Mouse (Mus musculus) G1E-ER4 (cell line): Measurements from ENCODE around the gene Cnppd1. TPM values are rescaled to one million over a fixed set of nuclear protein-coding genes. Genes with fewer than 3 reads are reported as not detected.

Experiments
- GATA1 ChIP-seq: IDR thresholded peaks from one replicate; pipeline ENCODE4 v1.8.0; 2012; ENCODE audit warnings: low read length, inconsistent platforms
- polyA plus RNA-seq: library from polyadenylated mRNA; stranded (reverse); fragments of >175 nt; gene quantifications from 2 replicates; pipeline ENCODE4 v1.2.3, GENCODE M21; 2012

The Cnppd1 gene
- 92.2 and 100 TPM in 2 replicates for polyA plus RNA-seq

DNA sequence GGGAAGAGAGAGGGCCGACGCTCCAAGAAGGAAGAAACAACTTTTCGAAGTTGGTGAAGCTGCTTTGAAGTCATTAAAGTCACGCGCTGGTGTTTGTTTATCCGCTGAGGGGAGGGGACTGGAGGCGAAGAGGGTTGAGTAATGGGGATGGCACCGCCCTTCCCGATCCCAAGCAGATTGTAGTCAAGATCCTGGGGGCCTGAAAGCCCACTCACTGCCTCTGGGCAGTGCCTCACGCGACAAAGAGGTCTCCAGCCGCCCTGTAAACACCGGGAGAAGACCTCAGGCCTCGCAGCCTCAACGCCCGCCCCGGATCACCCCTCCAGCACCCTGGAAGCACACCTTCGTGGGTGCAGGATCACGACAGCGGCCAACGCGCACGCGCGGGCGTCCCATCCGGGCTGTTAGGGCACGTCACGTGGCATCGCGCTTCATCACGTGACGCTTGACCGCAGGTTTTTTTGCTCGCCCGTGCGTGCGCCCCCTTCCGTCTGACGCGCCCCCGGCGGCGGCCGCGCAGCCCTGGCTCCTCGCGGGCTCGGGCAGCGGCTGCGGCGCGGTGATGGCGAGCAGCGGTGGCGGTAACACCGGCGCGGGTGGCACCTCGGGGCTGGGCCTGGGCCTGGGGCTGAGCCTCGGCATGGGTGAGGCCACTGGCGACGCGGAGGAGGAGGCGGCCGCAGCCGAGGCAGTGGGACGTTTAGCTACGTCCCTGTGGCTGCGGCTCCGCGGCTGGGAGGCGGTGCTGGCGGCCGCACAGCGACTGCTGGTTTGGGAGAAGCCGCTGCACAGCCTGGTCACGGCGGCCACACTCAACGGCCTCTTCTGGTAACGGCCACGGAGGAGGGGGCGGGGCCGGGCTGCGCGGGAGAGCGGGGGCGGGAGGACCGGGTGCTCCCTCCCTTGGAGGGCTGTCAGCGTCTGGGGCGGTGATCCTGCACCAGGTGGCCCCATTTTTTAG, at the start of gene Cnppd1, which contains the start of gene Retreg2:
Cnppd1 (minus strand) TSS at position 411 of the 961 bp plus-strand sequence.
Retreg2 (plus strand) TSS at position 478 of the 961 bp plus-strand sequence.
- no peak for TF ChIP-seq GATA1

DNA sequence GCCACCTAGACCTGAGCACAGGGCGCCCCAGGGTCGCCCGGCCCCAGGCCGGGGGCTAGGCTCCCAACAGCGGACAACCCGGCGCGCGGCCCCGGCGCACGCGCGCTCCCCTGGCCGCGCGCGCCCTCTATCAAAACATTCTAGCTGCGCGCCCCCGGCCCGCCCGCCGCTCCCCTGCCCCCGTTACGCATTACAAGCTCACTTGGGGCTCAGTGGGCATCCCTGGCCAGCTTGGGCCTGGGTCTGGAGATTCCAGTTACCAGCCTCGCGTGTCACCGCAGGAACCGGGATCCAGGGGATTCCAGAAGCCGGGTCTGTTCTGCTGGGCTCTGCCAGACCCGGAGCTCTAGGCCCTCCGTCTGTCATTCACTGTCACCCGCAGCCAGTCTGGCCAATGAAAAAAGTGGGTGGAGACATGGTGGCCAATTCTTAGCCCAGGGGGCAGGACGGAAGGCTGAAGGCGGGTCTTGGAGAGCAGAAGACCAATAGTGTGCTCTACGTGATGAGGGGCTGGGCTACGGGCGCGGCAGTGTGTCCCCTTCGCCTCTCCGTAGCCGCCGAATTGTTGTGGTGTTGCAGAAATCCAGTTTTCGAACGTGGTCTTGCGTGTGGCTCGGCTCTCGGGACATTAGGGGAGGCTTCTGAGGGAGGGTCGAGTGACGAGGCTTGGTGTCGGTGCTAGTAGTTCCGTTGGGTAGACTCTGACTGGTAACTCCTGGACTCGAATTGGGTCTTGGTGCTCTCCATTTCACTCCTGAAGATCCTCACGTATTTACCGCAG, 49.3 kb upstream of the Cnppd1 start, which contains the start of the genes Ankzf1 and Atg9a:
Ankzf1 (plus strand) TSS at position 530 of the 781 bp plus-strand sequence.
Atg9a (minus strand) TSS at position 575 of the 781 bp plus-strand sequence.
- no peak for TF ChIP-seq GATA1

DNA sequence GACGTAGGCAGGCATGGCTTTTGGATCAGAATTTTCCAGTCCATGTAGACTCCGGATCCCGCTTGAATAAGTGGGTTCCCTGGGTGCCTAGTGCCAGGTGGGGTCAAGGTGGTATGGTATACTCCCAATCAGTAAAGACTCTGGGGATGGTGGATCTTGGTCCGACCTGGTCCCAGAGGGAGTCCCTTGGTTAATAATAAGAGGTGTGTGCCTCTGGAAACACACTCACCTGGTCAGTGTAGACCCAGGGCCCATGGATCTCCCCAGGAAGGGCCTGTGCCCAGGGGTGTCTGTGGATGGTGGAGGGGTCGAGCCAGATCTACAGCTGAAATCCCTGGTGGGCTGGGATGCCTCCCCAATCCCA, 48.7 kb upstream of the Cnppd1 start:
- TF ChIP-seq GATA1: no peak

DNA sequence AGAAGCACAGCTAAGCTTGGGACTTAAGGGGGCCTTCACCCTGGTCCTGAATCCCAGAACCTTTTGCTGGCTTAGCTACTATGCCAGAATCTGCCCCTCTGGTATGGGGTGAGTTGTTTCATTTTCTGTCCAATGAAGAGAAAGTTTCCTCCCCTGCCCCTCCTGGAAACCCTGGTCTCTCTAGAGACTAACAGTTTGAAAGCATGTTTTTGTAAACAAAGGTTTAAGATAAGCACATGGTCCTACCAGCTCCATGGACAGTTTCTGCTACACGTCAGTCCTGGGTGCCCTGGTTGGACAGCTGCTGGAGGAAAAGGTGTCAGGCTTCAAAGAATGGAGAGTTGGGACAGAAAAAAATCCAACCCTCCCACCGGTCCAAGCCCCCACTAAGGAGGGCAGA, 48.1 kb upstream of the Cnppd1 start:
- TF ChIP-seq GATA1: no peak

DNA sequence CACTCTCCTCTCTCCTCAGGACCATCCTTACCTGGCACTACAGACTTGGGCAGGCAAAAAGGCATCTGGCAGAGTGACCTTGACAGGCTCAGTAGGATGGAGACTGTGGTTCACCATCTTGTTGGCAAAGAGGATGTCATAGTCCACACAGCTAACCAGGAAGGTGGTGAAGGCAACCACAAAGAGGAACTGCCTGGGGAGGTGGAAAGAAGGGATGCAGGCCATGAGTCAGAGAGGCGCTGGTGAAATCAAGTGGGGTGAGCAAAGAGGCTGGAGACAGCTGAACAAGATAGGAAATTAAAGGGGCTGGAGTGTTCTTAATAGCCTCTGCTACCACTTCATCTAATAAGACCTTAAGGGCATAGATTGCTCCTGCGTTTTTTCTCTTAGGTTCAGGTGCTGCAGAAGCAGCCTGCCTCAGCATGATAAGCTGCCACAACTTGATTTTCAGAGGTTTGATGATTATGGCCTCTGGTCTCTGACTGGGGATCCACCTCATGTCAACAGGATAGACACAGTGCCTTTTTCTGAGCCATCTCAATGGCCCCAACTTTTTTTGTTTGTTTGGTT, 45.5 kb upstream of the Cnppd1 start:
- TF ChIP-seq GATA1: no peak

DNA sequence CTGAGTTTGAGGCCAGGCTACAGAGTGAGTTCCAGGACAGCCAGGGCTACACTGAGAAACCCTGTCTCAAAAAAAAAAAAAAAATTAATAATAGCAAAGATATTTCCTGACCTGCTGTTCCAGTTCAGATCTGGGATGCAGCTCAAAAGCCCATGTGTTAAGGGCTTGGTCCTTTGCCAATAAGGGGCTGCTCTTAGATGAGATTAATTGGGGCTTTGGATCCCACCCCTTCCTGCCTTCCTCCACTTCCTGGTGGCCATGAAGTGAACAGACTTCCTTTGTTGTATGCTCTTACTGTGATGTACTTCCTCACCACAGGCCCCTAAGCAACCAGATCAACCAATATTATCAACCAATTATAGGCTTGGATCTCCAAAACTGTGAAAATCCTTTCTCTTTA, 44.6 kb upstream of the Cnppd1 start:
- TF ChIP-seq GATA1: no peak

DNA sequence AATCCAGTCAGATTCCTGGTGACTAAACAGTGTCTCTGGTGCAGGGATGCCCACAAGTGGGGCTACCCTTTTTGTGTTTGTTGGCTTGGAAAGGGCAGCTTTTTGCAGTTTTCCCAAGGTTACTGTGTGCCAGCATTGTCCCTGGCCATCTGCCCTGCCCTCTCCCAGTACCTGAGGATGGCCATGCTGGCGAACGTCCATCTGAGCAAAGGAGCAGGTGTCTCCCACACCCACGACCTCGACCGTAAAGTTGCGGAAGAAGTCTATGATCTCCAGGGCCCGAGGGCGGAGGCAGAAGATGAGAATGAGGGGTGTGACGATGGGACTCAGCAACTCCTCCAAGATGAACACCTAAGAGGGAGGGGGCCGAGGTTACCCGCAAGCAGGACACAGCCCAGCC, 43.0 kb upstream of the Cnppd1 start:
- TF ChIP-seq GATA1: no peak

DNA sequence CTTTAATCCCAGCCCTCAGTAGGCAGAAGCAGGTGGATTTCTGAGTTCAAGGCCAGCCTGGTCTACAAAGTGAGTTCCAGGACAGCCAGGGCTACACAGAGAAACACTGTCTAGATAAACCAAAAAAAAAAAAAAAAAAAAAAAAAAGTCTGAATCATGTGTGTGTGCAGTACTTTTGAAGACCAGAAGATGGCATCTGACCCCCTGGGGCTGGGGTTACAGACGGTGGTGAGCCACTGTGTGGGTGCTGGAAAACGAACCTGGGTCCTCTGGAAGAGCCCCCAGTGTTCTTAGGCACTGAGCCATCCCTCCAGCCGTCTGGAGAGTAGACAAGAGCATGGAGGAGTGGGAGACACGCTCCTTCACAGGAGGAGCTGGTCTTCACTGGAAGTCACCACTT, 39.6 kb upstream of the Cnppd1 start:
- TF ChIP-seq GATA1: no peak

DNA sequence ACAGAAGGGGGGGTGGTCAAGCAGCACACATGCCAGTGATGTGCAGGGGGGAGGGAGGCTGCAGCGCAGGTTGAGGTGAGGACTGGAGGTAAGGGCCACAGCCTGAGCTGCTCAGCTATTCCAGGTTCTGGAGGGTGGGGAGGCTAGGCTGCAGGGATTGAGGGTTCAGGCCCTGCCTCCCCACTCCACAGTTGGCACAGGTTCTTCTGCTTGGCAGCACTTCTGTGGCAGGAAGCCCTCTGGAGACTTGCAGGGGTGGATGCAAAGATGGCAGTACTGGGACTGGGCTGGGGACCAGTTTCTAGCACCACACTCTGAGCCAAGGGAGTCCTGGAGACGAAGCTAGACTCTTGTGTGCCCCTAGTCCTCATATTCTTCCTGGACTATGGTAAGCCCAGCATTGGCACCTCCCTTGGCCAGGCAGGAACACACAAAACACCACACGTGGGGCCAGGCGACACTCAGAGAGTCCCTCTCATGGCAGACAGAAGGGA, 38.9 kb upstream of the Cnppd1 start:
- TF ChIP-seq GATA1: no peak

DNA sequence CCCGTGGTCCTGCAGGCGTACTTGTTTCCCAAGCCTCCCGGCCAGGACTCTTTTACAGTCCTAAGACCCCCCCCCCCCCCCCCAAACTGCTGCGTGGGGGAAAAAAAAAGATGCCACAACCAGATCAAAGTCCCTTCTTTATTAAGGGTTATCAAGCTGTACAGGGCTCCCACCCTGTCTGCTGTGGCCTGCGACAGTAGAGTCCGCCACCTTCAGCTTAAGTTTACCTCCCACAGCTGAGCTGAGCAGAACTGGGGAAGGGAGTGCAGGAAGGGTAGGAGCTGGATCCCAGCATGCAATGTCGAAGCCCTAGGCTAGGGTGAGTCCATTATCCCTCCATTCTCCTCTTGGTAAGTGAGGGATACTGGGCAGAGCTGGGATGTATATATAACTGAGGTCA, 38.2 kb upstream of the Cnppd1 start:
- no peak for TF ChIP-seq GATA1

DNA sequence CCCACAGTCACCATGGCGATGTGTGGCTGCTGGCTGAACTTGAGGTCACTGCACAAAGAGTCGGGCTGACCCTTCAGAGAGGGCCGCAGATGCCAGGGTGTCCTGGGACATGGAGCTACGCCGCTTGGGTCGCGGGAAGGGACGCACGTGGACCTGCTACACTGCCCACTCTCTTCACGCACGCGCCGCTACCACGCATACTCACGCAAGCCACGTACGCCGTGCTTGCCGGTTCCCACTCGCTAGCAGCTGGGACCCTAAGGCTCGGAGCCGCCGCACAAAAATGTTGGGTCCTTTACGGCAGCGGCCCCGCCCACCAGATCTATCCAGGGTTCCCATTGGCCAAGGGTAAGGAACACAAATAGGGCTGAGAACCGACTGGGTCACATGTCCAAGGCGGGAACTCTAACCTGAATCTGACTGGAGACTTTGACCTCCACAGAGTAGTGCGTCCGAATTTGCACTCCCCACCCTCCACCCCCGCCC, 37.6 kb upstream of the Cnppd1 start, which contains the start of gene Abcb6:
Abcb6 (minus strand) TSS at position 288 of the 486 bp plus-strand sequence.
- TF ChIP-seq GATA1: no peak

DNA sequence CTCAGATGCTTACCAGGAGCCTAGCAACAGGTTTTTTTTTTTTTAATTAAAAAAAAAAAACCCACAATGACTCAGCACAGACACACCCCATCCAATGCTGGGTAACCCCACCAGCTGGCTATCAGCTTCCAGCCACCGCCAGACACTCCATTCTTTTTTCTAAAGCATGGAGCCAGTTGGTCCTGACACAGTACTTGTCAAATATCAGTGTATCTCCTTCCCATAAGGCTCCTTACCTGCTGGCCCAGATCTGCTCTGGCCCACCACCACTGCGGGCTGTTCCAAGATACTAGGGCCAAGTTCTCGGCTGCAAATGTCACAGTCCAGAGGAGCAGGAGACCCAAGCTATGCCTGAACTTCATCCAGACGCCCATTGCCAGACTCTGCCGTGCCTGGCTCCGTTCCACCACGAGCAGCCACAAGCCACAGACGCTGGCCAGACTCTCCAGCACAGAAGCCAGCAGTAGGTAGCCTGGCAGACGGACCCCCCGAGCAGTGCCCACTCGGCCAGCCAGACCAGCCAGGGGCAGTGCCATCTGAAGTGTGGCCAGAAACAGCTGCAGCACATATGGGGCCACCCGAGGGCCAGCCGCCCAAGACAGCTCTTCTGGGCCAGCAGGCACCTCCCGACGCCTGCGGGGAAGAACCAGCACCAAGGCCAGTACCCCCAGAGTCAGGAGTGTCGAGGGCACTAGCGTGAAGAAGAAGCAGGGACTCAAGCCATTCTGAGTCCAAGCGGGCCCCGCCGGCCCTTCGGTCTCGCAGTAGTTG, 37.0 kb upstream of the Cnppd1 start:
- peak; percentile 33 for TF ChIP-seq GATA1

DNA sequence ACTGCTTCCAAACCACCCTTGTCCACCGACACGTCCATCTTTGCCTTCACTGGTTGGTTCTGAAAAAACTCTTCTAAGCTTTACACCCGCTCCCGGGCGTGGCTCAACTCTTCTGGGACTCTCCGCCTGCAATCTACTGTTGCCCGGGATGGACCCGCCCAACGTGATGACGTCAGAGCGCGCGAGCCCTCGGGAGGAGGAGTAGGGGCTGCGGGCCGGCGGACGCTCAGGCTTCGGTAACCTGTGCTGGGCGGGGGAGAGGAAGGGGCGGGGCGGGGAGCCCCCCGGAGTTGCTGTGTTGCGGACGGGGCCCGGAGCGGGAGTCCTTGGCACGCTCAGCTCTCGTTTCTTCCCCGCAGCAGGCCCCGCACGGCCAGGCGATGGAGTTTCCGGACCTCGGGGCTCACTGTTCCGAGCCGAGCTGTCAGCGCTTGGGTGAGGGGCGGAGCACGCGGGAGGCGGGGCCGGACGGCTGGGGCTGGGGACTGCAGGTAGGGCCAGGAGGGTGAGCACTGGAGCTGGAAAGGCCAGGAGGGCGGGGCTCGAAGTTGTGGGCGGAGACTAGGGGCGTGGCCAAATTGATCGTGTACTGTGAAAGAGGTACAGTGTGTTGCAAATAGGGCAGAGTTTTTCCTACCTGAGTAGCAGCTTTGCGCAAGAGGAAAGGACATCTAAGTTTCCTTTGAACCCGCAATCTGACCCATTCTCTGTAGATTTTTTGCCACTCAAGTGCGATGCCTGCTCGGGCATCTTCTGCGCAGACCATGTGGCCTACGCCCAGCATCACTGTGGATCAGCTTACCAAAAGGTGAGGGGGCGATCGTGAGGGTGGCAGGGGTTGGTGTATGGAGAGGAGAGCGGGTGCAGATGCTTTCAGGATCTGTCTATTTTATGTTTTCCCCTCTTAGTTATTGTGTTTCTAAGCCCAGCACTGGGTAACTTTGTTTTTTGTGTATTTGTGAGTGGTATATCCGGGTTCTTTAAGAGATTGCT, 26.3 kb upstream of the Cnppd1 start, which contains the start of gene Zfand2b:
Zfand2b (plus strand) TSS at position 175 of the 993 bp plus-strand sequence.
- TF ChIP-seq GATA1: no peak
